Mouse (Mus musculus) E14TG2a.4 (cell line): ENCODE measurements around the gene Tspan8.

Experiments
- H3K27me3 ChIP-seq: 2 replicates; pipeline ENCODE4 v1.6.1; 2014; ENCODE audit warnings: low read length, control low read depth; ENCODE audit not compliant: insufficient read depth
- H3K36me3 ChIP-seq: 2 replicates; pipeline ENCODE4 v1.6.1; 2014; ENCODE audit warnings: low read length, control low read depth; ENCODE audit not compliant: insufficient read depth
- H3K4me1 ChIP-seq: replicated peaks from 2 replicates; pipeline ENCODE4 v1.6.1; 2014; ENCODE audit warnings: low read depth, low read length, control low read depth
- H3K4me3 ChIP-seq: replicated peaks from 2 replicates; pipeline ENCODE4 v1.5.1; 2014; ENCODE audit warnings: mild to moderate bottlenecking, low read length
- H3K9me3 ChIP-seq: 2 replicates; pipeline ENCODE4 v1.6.1; 2014; ENCODE audit warnings: low read length, control low read depth
- CTCF ChIP-seq: conservative IDR thresholded peaks from 2 replicates; pipeline ENCODE4 v1.5.1; 2014; ENCODE audit warnings: low read length
- NANOG ChIP-seq: IDR thresholded peaks from 2 replicates; pipeline ENCODE4 v1.6.1; 2014; ENCODE audit warnings: borderline replicate concordance, low read length, mixed read lengths
- POU5F1 ChIP-seq: IDR thresholded peaks from 2 replicates; pipeline ENCODE4 v1.6.1; 2014; ENCODE audit warnings: low read length, borderline replicate concordance

Gene Tspan8

GRCm38 (mm10) chr10:115816511-115816910 is at the start of gene Tspan8:
TSS of gene Tspan8 (plus strand) at chr10:115816832.
- Histone ChIP-seq H3K27me3 (no peaks in the 10 kb centered on the region), H3K4me3 (no peak within 1 kb of the TSS), H3K36me3 (no peaks in the 10 kb centered on the region), H3K4me1 (peaks cover 19% of the 10 kb centered on the region), H3K9me3 (no peaks in the 10 kb centered on the region)
- no peak for TF ChIP-seq NANOG
- no peak for TF ChIP-seq POU5F1
- no peak for TF ChIP-seq CTCF

- no peaks in the 10 kb centered on the region for H3K9me3 ChIP-seq
- H3K27me3 ChIP-seq, result no peaks in the 10 kb centered on the region
- no peaks in the 10 kb centered on the region for H3K36me3 ChIP-seq
- TF ChIP-seq NANOG (no peak), POU5F1 (no peak), CTCF (no peak)
- no peaks in the 10 kb centered on the region for H3K4me1 ChIP-seq
- no peak overlapping the region for H3K4me3 ChIP-seq
Observed at GRCm38 (mm10) chr10:115770032-115770431, 46.6 kb upstream of the Tspan8 start.

GRCm38 (mm10) chr10:115774451-115774850 is 42.2 kb upstream of the Tspan8 start:
- TF ChIP-seq NANOG, result no peak
- no peak for TF ChIP-seq POU5F1
- no peak for TF ChIP-seq CTCF

GRCm38 (mm10) chr10:115775945-115776905 is 40.4 kb upstream of the Tspan8 start:
- TF ChIP-seq CTCF (no peak), NANOG (no peak), POU5F1 (no peak)
- no peaks in the 10 kb centered on the region for H3K4me1 ChIP-seq
- H3K4me3 ChIP-seq, result no peak overlapping the region
- H3K27me3 ChIP-seq, result no peaks in the 10 kb centered on the region
- no peaks in the 10 kb centered on the region for H3K9me3 ChIP-seq
- no peaks in the 10 kb centered on the region for H3K36me3 ChIP-seq

More at GRCm38 (mm10) chr10:115774451-115774850, 42.2 kb upstream of the Tspan8 start:
- Histone ChIP-seq H3K4me1 (no peaks in the 10 kb centered on the region), H3K36me3 (no peaks in the 10 kb centered on the region), H3K9me3 (no peaks in the 10 kb centered on the region), H3K27me3 (no peaks in the 10 kb centered on the region), H3K4me3 (no peak overlapping the region)

GRCm38 (mm10) chr10:115777366-115777765 is 39.3 kb upstream of the Tspan8 start:
- H3K36me3 ChIP-seq, result no peaks in the 10 kb centered on the region
- no peaks in the 10 kb centered on the region for H3K4me1 ChIP-seq
- no peak for TF ChIP-seq POU5F1
- TF ChIP-seq CTCF, result no peak
- TF ChIP-seq NANOG, result no peak
- no peak overlapping the region for H3K4me3 ChIP-seq
- no peaks in the 10 kb centered on the region for H3K27me3 ChIP-seq
- no peaks in the 10 kb centered on the region for H3K9me3 ChIP-seq

- Histone ChIP-seq H3K9me3 (no peaks in the 10 kb centered on the region), H3K4me1 (no peaks in the 10 kb centered on the region), H3K27me3 (no peaks in the 10 kb centered on the region), H3K4me3 (no peak overlapping the region), H3K36me3 (no peaks in the 10 kb centered on the region)
- TF ChIP-seq CTCF (peak; percentile 43), NANOG (no peak)
Observed at GRCm38 (mm10) chr10:115778624-115779023, 38.0 kb upstream of the Tspan8 start.

- H3K4me3 ChIP-seq, result no peak overlapping the region
- H3K4me1 ChIP-seq, result no peaks in the 10 kb centered on the region
- TF ChIP-seq NANOG, result no peak
- TF ChIP-seq CTCF, result no peak
- TF ChIP-seq POU5F1, result no peak
- no peaks in the 10 kb centered on the region; the same call in 1 of the 2 replicates for H3K27me3 ChIP-seq
- H3K36me3 ChIP-seq, result no peaks in the 10 kb centered on the region
- no peaks in the 10 kb centered on the region for H3K9me3 ChIP-seq
Observed at GRCm38 (mm10) chr10:115780239-115781016, 36.2 kb upstream of the Tspan8 start.

- Histone ChIP-seq H3K9me3 (no peaks in the 10 kb centered on the region), H3K36me3 (no peaks in the 10 kb centered on the region), H3K4me3 (no peak overlapping the region), H3K4me1 (no peaks in the 10 kb centered on the region), H3K27me3 (no peaks in the 10 kb centered on the region; the same call in 1 of the 2 replicates)
- no peak for TF ChIP-seq CTCF
- TF ChIP-seq POU5F1, result no peak
- TF ChIP-seq NANOG, result no peak
Observed at GRCm38 (mm10) chr10:115783232-115783631, 33.4 kb upstream of the Tspan8 start.

GRCm38 (mm10) chr10:115790788-115791187 is 25.8 kb upstream of the Tspan8 start:
- H3K36me3 ChIP-seq, result no peaks in the 10 kb centered on the region
- TF ChIP-seq POU5F1, result no peak
- no peak for TF ChIP-seq CTCF
- no peak for TF ChIP-seq NANOG
- H3K9me3 ChIP-seq, result no peaks in the 10 kb centered on the region
- no peak overlapping the region for H3K4me3 ChIP-seq
- no peaks in the 10 kb centered on the region for H3K4me1 ChIP-seq
- H3K27me3 ChIP-seq, result no peaks in the 10 kb centered on the region
